Mouse (Mus musculus) embryonic facial prominence, embryonic 10.5 days (tissue): ENCODE measurements at regions not wholly inside any gene's neighbourhood (a gene's known extent, or its start where the extent isn't known, plus 50 kb on each side); places are given as distances from the start of the nearest gene placed in this dataset.
A peak's percentile ranks its signal among the peaks of the same experiment; 100 is the strongest.

ENCODE experiments used
- DNase-seq: peaks from one replicate; pipeline ENCODE4 v3.0.0-alpha.2; 2017; ENCODE audit warnings: low spot score
- H3K27ac ChIP-seq: fragments of 300-500 bp; sonication (generic); replicated peaks from 2 replicates; pipeline ENCODE4 v1.5.1; 2016; ENCODE audit warnings: mild to moderate bottlenecking
- H3K27me3 ChIP-seq: fragments of 300-500 bp; sonication (generic); replicated peaks from 2 replicates; pipeline ENCODE4 v1.6.1; 2016; ENCODE audit warnings: low read depth, mild to moderate bottlenecking; ENCODE audit not compliant: poor library complexity, severe bottlenecking
- H3K36me3 ChIP-seq: fragments of 300-500 bp; sonication (generic); replicated peaks from 2 replicates; pipeline ENCODE4 v1.6.1; 2016; ENCODE audit warnings: mild to moderate bottlenecking, moderate library complexity
- H3K4me1 ChIP-seq: fragments of 300-500 bp; sonication (generic); 2 replicates; pipeline ENCODE4 v1.6.1; 2016
- H3K4me3 ChIP-seq: fragments of 300-500 bp; sonication (generic); 2 replicates; pipeline ENCODE4 v1.5.1; 2016; ENCODE audit warnings: mild to moderate bottlenecking, moderate library complexity
- H3K9me3 ChIP-seq: fragments of 300-500 bp; sonication (generic); 2 replicates; pipeline ENCODE4 v1.6.1; 2016; ENCODE audit warnings: mild to moderate bottlenecking
- WGBS: fragments of 180-500 bp; shearing (Covaris S2); methylation state at CpG from one replicate; pipeline ENCODE4 v1.1.7; 2016; 5-methylcytosine and 5-hydroxymethylcytosine counted together

GRCm38 (mm10) chr13:28697796-28698678 lies 255.5 kb downstream of the Sox4 start:
- H3K27ac ChIP-seq, result peak overlapping the region; percentile 80
- H3K9me3 ChIP-seq, result no peaks in the 10 kb centered on the region
- 14% methylated on average over 12 of the region's 12 CpGs for WGBS
- H3K4me1 ChIP-seq, result peaks cover 45% of the 10 kb centered on the region
- no peaks in the 10 kb centered on the region for H3K27me3 ChIP-seq
- H3K36me3 ChIP-seq, result no peaks in the 10 kb centered on the region
- peak; percentile 65 for DNase-seq
- peak overlapping the region; percentile 27; the same call in 1 of the 2 replicates for H3K4me3 ChIP-seq

GRCm38 (mm10) chr13:28693078-28693477 lies 260.4 kb downstream of the Sox4 start:
- DNase-seq, result no peak
- 66% methylated on average over 4 of the region's 4 CpGs for WGBS
- no peaks in the 10 kb centered on the region for H3K36me3 ChIP-seq
- peaks cover 65% of the 10 kb centered on the region for H3K4me1 ChIP-seq
- no peak overlapping the region for H3K4me3 ChIP-seq
- H3K27me3 ChIP-seq, result no peaks in the 10 kb centered on the region
- H3K27ac ChIP-seq, result peak overlapping the region; percentile 72
- 0 out of 2 replicates have a peak, but pooled peaks cover 2% of the 10 kb centered on the region for H3K9me3 ChIP-seq

- peak overlapping the region; percentile 72; the same call in 1 of the 2 replicates for H3K27ac ChIP-seq
Measured at GRCm38 (mm10) chr13:28692587-28692986, 260.9 kb downstream of the Sox4 start.

GRCm38 (mm10) chr13:28690511-28691160 lies 262.9 kb downstream of the Sox4 start:
- peak; percentile 79 for DNase-seq
- Histone ChIP-seq H3K27ac (peak overlapping the region; percentile 73), H3K4me3 (no peak overlapping the region), H3K27me3 (no peaks in the 10 kb centered on the region), H3K9me3 (0 out of 2 replicates have a peak, but pooled peaks cover 2% of the 10 kb centered on the region), H3K4me1 (peaks cover 41% of the 10 kb centered on the region), H3K36me3 (peaks cover 6% of the 10 kb centered on the region; the same call in 1 of the 2 replicates)
- WGBS, result 40% methylated on average over 5 of the region's 5 CpGs

More at GRCm38 (mm10) chr13:28692587-28692986, 260.9 kb downstream of the Sox4 start:
- 66% methylated on average over 5 of the region's 5 CpGs for WGBS
- H3K4me3 ChIP-seq, result no peak overlapping the region
- DNase-seq, result no peak
- H3K27me3 ChIP-seq, result no peaks in the 10 kb centered on the region
- peaks cover 1% of the 10 kb centered on the region; the same call in 1 of the 2 replicates for H3K36me3 ChIP-seq
- H3K9me3 ChIP-seq, result 0 out of 2 replicates have a peak, but pooled peaks cover 2% of the 10 kb centered on the region
- peaks cover 61% of the 10 kb centered on the region for H3K4me1 ChIP-seq

- WGBS, result 94% methylated on average over 1 of the region's 1 CpGs
- H3K9me3 ChIP-seq, result 0 out of 2 replicates have a peak, but pooled peaks cover 2% of the 10 kb centered on the region
- no peak for DNase-seq
- no peak overlapping the region for H3K4me3 ChIP-seq
- H3K36me3 ChIP-seq, result peaks cover 6% of the 10 kb centered on the region; the same call in 1 of the 2 replicates
- H3K27me3 ChIP-seq, result no peaks in the 10 kb centered on the region
- H3K4me1 ChIP-seq, result peaks cover 28% of the 10 kb centered on the region
- no peak overlapping the region for H3K27ac ChIP-seq
Measured at GRCm38 (mm10) chr13:28687838-28688237, 265.7 kb downstream of the Sox4 start.

GRCm38 (mm10) chr13:28684311-28684710 lies 269.2 kb downstream of the Sox4 start:
- H3K27me3 ChIP-seq, result no peaks in the 10 kb centered on the region
- DNase-seq, result no peak
- WGBS, result 87% methylated on average over 3 of the region's 3 CpGs

GRCm38 (mm10) chr13:28680266-28680665 lies 273.2 kb downstream of the Sox4 start:
- Histone ChIP-seq H3K9me3 (no peaks in the 10 kb centered on the region), H3K4me1 (peaks cover 8% of the 10 kb centered on the region), H3K36me3 (no peaks in the 10 kb centered on the region), H3K27ac (no peak overlapping the region), H3K27me3 (no peaks in the 10 kb centered on the region), H3K4me3 (no peak overlapping the region)
- DNase-seq, result no peak
- WGBS, result 82% methylated on average over 1 of the region's 1 CpGs

More at GRCm38 (mm10) chr13:28684311-28684710, 269.2 kb downstream of the Sox4 start:
- Histone ChIP-seq H3K9me3 (no peaks in the 10 kb centered on the region), H3K4me3 (no peak overlapping the region), H3K27ac (no peak overlapping the region), H3K4me1 (peaks cover 6% of the 10 kb centered on the region; the same call in 1 of the 2 replicates), H3K36me3 (peaks cover 6% of the 10 kb centered on the region; the same call in 1 of the 2 replicates)

- WGBS, result 78% methylated on average over 3 of the region's 3 CpGs
- no peak overlapping the region for H3K27ac ChIP-seq
- DNase-seq, result no peak
- no peak overlapping the region for H3K4me3 ChIP-seq
- H3K9me3 ChIP-seq, result no peaks in the 10 kb centered on the region
- H3K4me1 ChIP-seq, result peaks cover 34% of the 10 kb centered on the region
- H3K36me3 ChIP-seq, result no peaks in the 10 kb centered on the region
- no peaks in the 10 kb centered on the region for H3K27me3 ChIP-seq
Measured at GRCm38 (mm10) chr13:28673622-28674021, 279.9 kb downstream of the Sox4 start.

GRCm38 (mm10) chr13:28671543-28671942 lies 282.0 kb downstream of the Sox4 start:
- Histone ChIP-seq H3K4me1 (peaks cover 53% of the 10 kb centered on the region), H3K27me3 (no peaks in the 10 kb centered on the region), H3K4me3 (no peak overlapping the region), H3K27ac (no peak overlapping the region; the same call in 1 of the 2 replicates), H3K9me3 (no peaks in the 10 kb centered on the region), H3K36me3 (0 out of 2 replicates have a peak, but pooled peaks cover 5% of the 10 kb centered on the region)
- 66% methylated on average over 11 of the region's 11 CpGs for WGBS
- no peak for DNase-seq

GRCm38 (mm10) chr13:28669832-28670585 lies 283.5 kb downstream of the Sox4 start:
- WGBS, result 90% methylated on average over 4 of the region's 4 CpGs
- Histone ChIP-seq H3K27ac (no peak overlapping the region), H3K36me3 (0 out of 2 replicates have a peak, but pooled peaks cover 5% of the 10 kb centered on the region), H3K4me3 (no peak overlapping the region), H3K9me3 (no peaks in the 10 kb centered on the region), H3K4me1 (peaks cover 63% of the 10 kb centered on the region), H3K27me3 (no peaks in the 10 kb centered on the region)
- no peak for DNase-seq

- Histone ChIP-seq H3K27me3 (no peaks in the 10 kb centered on the region), H3K4me3 (no peak overlapping the region), H3K27ac (no peak overlapping the region; the same call in 1 of the 2 replicates), H3K4me1 (peaks cover 73% of the 10 kb centered on the region), H3K36me3 (peaks cover 5% of the 10 kb centered on the region; the same call in 1 of the 2 replicates), H3K9me3 (no peaks in the 10 kb centered on the region)
- DNase-seq, result peak; percentile 63
- 22% methylated on average over 3 of the region's 3 CpGs for WGBS
Measured at GRCm38 (mm10) chr13:28666832-28667231, 286.7 kb downstream of the Sox4 start.

- WGBS, result 60% methylated on average over 5 of the region's 5 CpGs
- Histone ChIP-seq H3K27me3 (no peaks in the 10 kb centered on the region), H3K36me3 (peaks cover 9% of the 10 kb centered on the region), H3K27ac (peak overlapping the region; percentile 78; the same call in 1 of the 2 replicates), H3K9me3 (no peaks in the 10 kb centered on the region), H3K4me3 (no peak overlapping the region), H3K4me1 (peaks cover 64% of the 10 kb centered on the region)
- no peak for DNase-seq
Measured at GRCm38 (mm10) chr13:28665150-28665549, 288.4 kb downstream of the Sox4 start.
